Mouse (Mus musculus) cerebellum, adult 11-12 months (tissue): ENCODE results near the gene Castor2.

Source experiments
- DNase-seq: peaks from one replicate; pipeline ENCODE4 v3.0.0; 2022

Castor2 gene

DNA sequence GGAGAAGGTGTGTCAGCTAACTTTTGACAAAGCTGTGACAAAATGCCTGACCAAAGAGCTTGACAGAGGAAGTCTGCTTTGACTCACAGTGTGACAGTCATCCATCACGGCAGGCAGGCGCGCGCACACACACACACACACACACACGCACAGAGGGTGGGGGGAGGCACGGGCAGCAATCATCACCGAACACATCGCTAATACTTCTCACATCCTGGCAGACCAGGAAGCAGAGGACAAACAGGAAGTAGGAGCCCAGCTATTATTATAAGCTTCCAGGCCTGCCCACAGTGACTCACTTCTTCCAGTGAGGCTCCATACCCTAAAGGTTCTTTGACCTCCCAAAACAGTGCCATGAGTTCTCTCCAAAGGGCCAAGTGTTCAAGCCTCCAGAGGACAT lies 6.3 kb downstream of the Castor2 start:
- no peak for DNase-seq

DNA sequence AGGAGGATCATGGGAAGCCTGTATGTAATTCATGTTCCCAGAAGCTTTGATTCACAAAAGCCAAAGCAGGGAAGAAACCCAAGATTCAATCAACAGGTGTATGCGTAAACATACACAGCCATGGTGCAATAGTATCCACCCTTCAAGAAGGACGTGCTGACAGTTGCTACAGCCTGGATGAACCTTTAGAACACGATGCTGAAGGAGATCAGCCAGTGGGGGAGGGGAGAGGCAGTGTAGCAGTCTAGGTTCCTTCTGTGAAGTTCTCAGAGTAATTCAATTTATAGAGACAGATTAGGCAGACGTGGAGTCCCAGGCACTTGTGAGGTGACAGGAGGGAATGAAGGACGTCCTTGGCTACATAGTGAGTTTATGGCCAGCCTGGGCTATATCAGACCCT lies 15.5 kb downstream of the Castor2 start:
- no peak for DNase-seq

DNA sequence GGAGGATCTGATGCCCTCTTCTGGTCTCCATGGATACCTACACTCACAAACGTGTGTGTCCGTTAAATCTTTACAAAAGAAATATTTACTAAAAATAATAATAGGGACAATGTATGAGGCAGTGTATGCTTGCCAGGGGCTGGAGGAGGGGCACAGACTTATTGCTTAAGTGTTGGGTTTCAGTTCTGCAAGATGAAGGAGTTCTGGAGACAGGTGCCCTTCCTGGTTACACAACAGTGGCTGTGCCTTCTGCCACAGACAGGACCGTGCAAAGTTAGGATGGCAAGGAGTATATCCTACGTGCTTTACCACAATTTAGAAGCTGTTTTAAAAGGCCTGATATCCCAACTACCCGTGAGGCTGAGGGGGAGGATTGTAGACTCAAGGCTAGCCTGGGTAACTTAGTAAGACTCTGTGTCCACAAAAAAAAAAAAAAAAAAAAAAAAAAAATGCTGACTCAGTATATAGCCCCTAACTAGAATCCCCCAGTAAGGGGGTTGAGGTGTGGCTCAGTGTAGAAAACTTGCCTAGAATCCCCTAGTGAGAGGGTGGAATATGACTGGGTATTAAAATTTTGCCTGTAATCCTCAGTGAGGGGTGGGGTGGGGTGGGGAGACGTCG lies 16.2 kb downstream of the Castor2 start:
- no peak for DNase-seq

DNA sequence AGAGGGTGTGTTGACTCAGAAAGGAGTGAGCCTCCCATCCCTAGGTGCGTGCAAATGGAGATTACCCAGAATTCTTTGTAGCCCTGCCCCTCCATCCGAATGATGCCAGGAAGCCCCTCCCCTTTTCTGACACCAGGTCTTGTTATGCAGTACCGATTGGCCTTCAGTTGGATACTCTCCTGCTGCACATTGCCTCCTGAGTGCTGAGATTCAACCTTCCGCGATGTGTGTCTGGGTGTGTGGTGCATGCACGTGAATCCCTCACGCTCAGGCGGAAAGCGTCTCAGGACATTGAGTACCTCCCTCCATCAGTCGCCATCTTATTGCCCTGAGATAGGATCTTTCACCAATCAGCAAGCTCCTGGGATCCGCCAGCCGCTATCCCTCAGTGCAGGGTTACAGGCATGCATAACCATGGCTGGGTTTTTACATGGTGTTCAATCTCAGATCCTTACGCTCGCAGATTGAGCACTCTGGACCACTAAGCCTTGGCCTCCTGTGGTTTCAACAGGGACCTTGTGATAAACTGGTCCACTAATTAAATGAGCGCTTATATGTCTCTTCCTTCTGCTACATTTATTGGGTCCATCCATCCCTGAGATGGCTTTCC lies 19.4 kb downstream of the Castor2 start:
- DNase-seq, result no peak

DNA sequence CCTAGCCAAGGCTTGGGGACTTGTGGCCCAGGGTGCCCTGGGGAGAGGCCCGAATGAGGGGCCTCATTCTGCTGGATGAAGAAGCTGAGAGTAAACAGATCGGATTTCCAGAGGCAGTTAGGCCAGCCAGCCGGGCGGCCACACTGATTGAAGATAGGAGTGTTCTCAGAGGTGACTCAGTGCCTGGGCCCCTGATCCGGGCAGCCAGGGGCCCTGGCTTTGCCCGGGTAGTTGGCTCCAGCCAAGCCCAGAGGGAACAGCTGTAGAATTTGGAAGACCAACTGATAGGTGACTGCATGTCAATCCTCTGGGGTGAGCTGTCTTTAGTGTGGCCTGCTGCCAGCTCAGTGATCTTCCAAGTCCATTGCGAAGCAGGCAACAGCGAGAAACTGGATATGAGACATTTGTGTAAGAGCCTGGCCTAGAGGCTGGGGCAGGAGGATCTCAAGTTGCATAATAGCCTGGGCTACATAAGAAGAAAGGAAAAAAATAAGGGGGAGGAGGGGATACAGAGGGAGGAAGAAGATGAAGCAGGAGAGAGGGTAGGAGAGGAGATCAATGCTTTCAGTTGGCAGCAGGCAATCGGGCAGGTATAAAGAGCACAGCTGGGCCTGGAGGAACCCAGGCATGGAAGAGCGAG lies 20.1 kb downstream of the Castor2 start:
- DNase-seq, result no peak

DNA sequence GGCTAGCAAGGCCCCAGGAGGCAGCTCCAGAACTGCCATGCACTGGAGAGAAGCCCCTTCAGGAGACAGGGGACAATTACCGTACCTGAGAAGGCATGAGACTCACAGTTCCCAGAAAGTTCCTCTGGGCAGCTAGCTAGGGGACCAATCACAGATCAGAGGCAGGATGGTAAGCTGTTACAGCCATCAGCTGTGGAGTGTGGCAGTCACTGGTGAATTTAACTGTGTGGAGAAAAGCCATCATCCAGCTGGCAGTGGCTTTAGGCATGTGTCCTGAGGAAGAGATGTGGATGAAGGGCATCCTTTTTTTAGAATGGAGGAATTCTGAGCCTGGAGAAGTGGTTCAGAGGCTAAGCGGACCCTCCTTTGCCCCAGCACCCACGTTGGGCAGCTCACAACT lies 20.6 kb downstream of the Castor2 start:
- no peak for DNase-seq

DNA sequence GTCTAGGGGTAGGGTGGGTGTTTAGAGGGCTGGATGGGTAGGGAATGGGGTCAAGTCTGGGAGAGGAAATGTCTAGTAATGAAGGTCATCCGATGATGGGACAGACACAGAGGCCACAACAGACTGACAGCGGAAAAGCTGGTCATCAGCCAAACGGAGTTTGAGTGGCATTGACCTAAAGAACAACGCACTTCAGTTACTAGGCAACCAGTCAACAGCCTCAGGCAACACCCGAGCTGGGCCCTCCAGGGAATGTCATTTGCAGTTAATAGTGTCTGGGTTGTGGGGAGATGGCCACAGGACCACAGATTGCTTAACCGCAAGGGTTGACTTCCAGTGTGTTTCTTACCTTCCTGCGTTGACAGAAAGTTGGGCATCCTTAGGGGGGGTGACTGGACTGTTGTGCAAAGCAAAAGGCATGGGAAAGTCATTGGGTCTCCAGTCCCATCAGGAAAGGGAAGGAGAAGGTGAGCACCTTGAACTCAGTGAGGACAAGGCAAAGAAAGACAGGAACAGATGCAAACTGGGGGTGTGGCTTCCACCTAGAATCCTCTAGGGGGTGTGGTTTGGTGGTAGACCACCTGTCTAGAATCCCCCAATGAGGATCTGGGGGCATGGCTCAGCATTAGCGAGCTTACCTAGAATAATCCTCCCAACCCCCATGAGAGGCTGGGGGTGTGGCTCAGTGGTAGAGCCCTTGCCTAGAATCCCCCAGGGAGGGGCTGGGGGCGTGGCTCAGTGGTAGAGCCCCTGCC lies 21.8 kb downstream of the Castor2 start:
- DNase-seq, result no peak

DNA sequence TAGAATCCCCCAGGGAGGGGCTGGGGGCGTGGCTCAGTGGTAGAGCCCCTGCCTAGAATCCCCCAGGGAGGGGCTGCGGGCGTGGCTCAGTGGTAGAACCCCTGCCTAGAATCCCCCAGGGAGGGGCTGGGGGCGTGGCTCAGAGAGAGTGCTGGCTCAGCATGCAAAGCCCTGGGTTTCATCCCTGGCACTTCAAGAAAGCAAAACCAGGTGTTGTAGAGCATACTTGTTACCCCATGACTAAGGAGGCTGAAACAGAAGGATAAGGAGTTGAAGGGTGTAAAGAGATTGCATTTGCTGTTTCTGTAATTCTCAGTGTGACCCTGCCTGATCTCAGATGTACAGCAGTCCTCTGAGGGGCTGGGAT lies 22.4 kb downstream of the Castor2 start:
- DNase-seq, result no peak

DNA sequence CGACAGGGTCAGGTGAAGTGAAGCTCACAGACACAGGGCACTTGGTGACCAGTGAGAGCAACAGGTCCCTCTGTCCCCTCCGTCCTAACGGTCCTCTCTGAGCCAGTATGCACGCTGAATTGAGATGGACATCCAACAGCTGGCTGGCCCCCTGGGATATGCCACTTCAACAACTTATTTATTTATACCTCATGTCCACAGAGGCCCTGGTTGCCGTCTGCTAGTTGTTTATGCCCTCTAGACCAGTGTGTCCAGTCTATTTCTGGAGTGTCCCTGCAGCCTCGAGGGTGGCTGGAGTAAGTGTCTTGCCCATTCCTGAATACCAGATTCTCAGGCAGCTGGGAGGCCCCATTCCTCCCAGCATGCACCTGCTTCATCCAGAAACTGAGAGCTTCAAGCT lies 24.3 kb downstream of the Castor2 start:
- no peak for DNase-seq

DNA sequence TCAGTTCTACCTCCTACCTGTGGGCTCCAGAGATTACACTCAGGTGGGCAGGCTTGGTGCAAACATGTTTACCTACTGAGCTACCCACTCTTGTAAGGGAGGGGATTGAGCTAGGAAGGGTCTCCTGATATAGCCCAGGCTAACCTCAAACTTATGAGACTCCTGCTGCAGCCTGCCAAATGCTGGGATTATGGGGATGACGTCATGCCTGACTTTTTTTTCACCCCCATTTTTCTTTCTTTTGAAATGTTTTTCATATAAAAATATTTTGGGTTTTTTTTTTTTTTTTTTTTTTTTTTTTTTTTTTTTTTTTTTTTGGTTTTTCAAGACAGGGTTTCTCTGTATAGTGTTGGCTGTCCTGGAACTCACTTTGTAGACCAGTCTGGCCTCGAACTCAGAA lies 26.7 kb downstream of the Castor2 start:
- no peak for DNase-seq

DNA sequence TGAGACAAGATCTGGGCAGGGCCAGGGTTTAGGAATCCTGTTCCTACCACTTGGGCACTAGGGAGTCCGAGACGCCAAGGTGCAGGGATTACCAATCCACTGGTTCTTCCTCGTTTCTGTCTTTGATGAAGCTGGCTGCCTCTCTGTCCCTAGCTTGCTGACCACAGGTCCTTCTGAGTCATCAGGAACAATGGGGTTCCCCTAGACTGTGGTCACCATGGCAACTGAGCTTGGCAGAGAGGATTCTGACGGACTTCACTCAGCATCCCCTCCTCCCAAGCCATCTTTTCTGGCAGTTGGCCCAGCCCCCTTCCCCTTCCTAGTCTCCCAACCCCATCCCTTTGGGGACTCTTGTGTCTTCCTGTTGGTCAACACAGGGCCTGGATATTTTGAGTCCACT lies 32.1 kb downstream of the Castor2 start:
- DNase-seq, result no peak

DNA sequence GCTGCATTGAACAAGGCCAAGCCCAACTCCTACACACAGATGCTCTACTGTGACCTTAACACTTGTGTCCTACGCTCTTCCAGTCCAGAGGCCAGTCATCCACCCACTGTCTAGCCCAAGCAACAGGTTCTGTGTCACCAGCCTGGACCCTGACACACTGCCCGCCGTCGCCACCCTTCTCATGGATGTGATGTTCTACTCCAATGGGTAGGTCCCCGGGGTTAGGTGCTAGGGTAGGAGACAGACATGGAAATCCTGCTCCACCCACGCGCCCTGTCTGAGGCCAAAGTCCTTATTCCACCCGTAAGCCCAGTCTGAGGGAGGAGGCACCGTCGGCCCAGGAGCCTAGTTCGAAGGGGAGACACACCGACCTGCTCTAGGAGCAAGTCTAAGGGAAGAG lies 36.5 kb downstream of the Castor2 start:
- DNase-seq, result no peak

DNA sequence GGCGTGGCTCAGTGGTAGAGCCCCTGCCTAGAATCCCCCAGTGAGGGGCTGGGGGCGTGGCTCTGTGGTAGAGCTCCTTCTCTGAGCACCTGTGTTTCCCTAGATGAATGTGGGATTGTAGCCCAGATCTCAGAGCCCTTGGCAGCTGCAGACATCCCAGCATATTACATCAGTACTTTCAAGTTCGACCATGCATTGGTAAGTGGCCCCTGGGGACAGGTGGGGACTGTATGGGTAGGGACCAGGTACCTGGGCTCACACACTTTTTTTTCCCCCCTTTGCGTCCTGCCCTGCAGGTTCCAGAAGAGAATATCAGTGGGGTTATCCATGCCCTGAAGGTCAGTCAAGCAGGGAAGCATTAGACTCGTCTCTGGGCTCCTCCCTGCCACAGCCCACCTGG lies 38.4 kb downstream of the Castor2 start:
- no peak for DNase-seq

DNA sequence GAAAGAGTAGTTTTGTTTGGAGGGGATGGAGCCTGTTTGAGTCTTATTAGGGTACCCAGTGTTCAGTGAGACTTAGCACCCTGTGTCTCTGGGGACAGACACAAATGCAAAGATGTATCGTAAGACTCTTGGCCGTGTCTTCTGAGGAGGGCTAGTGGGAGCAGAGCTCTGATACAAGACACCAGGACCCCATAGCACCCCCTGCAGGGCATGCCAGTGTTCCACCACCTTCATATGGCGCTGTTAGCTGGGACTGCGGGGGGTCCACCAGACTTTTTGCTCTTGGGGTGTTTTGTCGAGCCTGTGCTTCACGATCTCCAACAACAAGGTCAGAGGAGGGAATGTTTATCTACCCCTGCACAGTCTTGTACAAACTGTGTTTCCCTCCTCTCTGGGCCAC lies 39.9 kb downstream of the Castor2 start:
- DNase-seq, result no peak

DNA sequence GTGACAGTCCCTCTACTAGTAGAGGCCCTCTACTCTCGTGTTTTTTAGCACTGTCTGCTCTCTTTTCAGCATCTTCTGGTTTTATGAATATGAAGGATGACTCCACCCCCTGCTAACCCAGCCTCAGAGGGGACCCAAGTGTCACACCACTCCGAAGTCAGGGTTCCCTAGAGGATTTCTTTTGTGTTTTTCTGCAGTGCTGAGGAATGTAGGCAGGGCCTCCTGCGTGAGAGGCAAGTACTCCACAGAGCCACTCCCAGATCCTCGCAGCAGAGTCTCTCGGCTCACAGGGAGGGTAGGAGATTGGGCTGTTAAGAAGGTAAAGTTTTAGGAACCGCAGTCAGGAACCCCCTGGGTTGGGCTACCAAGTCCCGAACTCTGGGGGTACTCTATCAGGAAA lies 41.7 kb downstream of the Castor2 start:
- no peak for DNase-seq

DNA sequence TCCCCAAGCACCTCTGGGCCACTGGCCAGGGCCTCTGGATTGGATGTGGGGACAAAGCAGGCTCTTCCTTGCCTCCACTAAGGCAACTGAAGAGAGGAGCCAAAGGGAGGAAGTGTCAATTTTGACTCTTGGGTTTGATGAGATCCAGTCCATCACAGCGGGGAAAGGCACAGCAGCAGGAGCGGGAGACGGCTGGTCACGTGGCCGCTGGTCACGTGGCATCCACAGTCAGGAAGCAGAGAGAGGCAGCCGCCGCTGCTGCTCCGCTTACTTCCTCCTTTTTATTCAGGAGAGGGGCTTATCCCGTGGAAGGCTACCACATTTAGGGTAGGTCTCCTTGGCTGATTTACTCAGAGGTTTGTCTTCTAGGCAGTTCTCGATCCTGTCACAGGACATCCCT lies 42.9 kb downstream of the Castor2 start:
- DNase-seq, result no peak

DNA sequence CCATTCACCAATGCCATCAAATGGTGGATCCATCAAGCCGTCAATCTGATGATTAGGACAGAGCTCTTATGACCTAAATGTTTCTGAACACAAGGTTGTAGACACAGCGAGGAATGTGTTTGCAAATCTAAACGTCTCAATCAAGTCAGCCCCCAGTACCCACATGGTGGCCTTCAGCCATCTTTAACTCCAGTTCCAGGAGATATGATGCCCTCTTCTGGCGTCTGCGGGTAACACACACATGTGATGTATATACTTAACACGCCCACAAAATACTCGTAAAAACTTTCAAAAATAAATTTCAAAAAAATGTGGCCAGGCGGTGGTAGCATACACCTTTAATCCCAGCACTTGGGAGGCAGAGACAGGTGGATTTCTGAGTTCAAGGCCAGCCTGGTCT lies 45.5 kb downstream of the Castor2 start:
- DNase-seq, result no peak

DNA sequence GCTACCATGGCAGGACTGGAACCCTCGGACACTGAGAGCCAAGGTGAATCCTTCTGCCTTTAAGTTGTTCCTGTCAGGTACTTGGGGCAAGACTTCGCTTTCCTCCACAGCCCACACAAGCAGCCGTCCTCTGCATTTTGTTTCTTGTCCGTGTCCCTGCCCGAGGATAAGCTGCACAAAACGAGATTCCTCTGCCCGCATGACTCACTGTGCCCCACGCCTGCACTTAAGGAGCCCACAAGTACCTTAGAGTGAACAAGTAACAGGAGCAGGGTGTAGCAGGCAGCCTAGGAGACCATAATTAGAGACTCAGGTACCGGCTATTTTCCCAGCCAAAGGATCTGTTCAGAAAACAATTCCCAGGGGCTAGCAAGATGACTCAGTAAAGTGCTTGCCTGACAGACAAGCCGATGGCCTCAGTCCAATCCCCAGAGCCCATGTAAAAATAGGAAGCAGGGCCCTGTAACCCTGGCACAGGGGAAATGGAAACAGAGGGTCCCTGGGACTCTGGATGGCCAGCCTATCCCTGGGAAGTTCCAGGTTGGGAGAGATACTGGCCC lies 47.8 kb downstream of the Castor2 start:
- no peak for DNase-seq

DNA sequence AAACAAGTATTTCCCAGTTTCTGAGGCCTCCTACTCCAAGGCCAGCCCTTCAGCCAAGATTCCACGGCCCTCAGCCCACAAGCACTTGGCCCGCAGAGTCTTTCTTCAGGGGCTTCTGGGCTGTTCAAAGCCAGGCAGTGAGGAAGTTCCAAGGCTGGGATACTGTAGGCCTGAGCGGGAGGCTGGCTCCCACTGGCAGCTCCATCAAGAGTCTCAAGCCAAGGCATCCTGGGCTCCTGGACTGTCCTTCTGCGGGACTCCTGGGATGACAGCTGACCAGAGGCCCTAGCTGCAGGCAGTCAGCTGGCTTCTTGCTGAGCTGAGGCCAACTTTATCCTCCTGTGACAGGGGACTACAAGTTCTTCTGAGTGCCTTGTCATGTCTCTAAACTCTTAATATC lies 48.6 kb downstream of the Castor2 start:
- no peak for DNase-seq

DNA sequence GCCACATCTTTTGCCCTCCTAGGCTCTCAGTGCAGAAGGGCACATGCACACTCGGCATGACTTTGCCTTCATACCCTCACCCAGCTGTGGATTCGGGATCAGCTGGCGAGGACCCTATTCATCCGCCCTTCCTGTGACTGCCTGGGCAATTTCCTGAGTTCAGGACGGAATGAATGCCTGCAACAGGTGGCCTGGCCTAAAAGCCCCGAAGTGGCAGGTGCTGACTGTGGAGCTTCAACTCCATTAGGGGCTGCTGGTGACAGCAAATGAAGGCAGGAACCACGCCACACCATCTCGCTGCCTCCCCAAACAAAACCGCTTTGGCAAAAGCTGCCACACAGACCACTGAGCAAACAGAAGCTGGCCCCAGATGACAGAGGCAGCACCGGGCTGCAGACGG lies 52.4 kb downstream of the Castor2 start:
- no peak for DNase-seq

DNA sequence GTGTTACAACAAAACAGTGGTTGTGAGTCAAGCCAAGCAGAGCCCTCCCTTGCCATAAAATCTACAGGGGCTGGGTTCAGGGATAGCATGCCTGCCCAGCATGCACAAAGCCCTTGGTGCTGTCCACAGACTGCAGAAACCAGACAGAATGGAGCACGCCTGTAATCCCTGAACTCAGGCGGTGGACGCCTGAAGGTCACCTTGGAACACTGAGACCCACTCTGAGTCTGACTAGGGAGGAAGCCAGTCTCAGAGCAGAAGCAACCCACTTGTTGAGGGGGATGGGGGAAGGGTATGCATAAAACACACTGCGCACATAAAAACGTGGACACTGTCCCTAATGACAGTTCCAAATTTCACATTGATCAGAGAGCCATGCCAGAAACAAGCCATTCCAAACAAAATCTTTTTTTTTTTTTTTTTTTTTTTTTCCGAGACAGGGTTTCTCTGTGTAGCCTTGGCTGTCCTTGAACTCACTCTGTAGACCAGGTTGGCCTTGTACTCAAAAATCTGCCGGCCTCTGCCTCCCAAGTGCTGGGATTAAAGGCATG lies 56.5 kb downstream of the Castor2 start:
- DNase-seq, result no peak

DNA sequence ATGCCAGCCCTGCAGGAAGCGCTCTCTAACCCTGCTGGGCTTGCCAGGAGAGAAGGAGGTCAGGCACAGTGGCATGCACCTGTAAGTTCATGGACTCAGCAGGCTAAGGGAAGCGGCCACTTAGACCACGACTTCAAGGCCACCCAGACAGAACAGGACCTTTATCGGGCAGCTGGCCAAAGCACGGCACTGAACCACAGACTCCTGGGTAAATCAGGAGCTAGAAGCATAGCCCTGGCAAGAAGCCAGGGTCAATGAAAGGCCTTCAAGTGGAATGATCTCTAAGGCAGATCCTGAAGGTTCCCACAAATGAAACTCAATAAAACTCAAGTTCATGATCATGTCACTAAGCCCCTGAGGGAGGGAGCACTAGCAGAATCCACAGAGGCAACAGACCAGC lies 65.2 kb downstream of the Castor2 start:
- no peak for DNase-seq

DNA sequence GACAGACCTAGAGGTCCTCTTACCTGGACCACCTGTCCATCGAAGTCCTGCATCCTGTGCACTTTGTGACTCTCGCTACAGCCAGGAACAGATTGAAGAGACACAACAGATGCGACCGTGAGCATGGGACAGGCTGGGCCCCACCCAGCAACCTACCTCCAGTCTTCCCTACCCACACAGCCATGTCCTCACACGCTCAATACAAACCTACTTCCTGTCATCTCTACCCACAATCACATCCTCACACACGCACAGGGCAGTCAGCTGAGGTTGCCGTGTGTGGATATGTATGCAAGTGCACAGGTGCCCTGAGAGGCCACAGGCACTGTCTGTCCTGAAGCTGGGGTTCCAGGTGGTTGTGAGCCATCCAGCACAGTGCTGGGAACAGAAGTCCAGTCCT lies 67.1 kb downstream of the Castor2 start:
- no peak for DNase-seq

DNA sequence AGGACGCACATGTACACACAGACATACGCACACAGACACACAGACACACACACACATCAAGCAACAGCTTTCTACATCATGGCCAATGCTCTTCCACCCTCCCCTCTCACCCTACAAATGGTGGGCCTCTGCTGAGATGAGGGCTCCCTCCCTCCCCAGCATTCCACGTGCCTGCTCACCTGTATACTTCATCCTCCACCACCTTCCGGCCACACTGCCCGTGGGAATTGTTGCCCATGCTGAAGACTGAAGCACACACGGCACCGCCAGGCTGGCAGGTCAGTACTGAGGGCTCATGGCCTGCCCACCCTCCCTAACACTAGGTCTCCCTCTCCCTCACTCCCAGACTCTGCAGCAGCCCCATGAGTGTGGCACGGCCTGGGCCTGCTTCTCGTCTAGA lies 68.5 kb downstream of the Castor2 start:
- no peak for DNase-seq
